Mouse (Mus musculus) embryo, embryonic 11.5 days (tissue): ENCODE data around the gene Nucb2.

Experiments used
- DNase-seq: peaks from one replicate; pipeline ENCODE4 v3.0.0-alpha.2; 2012; ENCODE audit warnings: low read depth, low spot score

Gene Nucb2

DNA sequence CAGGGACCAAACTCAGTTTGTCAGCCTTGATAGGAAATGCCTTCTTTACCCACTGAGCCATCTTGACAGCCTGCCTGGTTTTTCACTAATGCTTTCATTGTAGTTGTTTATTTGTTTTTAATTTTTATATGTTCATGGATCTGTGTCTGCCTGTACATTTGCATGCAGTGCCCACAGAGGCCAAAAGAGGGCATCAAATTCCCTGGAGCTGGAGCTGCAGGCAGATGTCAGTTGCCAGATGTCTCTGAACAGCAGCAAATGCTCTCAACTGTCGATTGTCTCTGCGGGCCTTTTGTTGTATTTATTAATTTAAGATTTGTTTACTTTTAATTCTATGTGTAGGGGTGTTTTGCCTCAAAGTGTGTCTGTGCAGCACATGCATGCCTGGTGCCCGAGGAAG is 15.6 kb downstream of the Nucb2 start:
- DNase-seq = no peak

DNA sequence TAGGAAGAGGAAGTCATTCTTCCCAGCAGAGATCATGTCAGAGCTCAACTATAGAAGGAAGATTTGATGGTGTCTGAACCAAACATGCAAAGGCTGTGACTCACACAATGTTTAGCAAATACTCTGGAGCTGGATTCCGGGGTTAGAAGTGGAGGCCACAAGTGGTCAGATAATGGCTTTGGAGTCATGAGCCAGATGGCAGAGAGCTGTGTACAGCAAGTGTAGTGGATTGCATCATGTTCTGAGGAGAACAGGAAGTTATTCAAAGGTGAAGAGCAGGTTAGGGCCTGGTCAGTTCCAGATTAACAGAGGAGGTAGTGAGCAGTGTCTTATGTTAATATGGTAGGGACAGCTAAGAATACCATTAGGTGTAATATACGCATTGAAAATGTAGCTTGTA is 20.4 kb downstream of the Nucb2 start:
- no peak for DNase-seq

DNA sequence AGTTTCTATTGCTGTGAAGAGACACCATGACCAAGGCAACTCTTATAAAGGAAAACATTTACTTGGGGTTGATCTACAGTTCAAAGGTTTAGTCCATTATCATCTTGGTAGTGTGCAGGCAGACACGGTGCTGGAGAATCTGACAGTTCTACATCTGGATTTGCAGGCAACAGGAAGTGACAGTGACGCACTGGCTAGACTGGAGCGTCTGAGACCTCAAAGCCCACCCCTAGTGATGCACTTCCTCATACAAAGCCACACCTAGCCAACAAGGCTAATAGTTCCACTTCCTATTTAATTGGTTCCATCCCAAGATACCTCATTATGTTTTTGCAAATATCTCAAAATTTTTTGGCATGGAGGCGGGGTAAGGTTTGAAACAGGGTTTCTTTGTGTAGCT is 25.6 kb downstream of the Nucb2 start:
- no peak for DNase-seq

DNA sequence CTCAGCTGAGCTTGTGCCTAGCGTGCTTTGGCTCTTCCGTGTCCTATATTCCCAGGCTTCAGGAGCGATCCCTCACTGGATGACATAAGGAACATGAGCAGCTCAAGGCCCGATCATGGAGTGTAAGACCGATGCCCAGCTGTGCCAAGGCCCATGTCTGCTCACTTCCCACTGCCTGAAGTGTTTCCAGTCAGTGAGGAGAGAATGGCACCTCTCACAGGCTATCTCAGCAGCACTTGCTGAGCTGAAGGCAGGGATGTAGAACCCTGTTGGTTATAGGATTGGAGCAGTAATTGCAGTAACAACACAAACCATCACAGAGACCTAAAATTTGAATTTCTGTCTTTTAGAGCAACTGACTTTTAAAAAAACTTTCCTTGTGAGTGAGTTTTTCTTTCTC is 26.3 kb downstream of the Nucb2 start:
- DNase-seq = no peak

DNA sequence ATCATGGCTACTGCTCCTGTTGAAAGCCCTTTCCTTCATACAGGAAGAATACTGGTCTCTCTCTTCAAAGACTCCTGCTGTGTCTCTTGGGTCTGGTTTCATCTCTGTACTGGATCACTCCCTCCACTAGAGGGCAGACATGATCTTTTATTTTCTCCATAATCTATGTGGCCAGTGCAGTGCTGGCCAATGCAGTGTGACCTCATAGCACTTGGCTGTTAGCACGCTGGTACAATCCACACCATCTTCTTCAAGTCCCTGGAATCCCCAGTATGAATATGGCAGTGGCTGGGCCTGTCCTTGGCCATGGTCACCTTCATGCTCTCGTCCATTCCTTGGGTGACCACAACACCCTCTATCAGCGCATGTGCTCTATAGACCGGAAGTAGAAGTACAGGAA is 27.1 kb downstream of the Nucb2 start:
- DNase-seq = peak; percentile 42

DNA sequence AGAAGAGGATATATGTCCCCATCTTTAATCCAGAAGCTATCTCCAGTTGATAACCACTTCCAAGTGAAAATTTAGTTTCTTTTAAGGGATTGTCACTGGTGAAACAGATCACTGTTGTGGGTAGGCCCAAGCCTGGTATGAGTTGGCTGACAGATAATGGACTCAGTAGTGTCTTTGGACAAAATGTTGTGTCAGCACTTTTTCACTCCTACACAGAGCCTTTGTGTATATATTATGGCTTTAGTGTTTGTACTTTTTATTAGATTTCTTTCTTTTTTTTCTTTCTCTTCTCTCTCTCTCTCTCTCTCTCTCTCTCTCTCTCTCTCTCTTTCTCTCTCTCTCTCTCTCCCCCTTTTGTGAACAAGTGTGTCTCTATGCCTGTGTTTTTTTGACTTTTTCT is 52.7 kb downstream of the Nucb2 start:
- no peak for DNase-seq

DNA sequence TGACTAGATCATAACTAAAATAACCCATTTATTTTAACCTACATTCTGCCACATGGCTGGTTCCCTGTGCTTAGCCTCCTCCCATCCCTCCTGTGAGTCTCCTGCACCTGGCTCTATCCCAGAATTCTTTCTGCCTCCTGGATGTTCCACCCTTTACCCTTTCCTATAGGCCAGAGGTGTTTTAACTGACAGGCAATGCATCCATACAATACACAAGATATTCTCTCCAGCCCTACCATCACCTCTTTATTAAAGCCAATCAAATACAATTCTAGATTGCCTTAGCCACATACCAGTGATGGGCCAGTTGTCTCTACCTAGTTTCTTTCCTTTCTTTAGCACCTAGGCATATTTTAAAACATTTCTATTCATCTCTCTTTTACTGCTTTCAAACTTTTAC is 70.4 kb downstream of the Nucb2 start:
- no peak for DNase-seq
